Mouse (Mus musculus) megakaryocyte, embryonic 14.5 days (primary cell): ENCODE results near the gene Trim11.

Experiments
- FLI1 ChIP-seq: IDR thresholded peaks from 2 replicates; pipeline ENCODE4 v1.6.1; 2012; ENCODE audit warnings: low read length, inconsistent platforms, mixed read lengths
- GATA1 ChIP-seq: IDR thresholded peaks from 3 replicates; pipeline ENCODE4 v1.6.1; 2012; ENCODE audit warnings: mixed read lengths, low read length, inconsistent platforms, borderline replicate concordance

DNA sequence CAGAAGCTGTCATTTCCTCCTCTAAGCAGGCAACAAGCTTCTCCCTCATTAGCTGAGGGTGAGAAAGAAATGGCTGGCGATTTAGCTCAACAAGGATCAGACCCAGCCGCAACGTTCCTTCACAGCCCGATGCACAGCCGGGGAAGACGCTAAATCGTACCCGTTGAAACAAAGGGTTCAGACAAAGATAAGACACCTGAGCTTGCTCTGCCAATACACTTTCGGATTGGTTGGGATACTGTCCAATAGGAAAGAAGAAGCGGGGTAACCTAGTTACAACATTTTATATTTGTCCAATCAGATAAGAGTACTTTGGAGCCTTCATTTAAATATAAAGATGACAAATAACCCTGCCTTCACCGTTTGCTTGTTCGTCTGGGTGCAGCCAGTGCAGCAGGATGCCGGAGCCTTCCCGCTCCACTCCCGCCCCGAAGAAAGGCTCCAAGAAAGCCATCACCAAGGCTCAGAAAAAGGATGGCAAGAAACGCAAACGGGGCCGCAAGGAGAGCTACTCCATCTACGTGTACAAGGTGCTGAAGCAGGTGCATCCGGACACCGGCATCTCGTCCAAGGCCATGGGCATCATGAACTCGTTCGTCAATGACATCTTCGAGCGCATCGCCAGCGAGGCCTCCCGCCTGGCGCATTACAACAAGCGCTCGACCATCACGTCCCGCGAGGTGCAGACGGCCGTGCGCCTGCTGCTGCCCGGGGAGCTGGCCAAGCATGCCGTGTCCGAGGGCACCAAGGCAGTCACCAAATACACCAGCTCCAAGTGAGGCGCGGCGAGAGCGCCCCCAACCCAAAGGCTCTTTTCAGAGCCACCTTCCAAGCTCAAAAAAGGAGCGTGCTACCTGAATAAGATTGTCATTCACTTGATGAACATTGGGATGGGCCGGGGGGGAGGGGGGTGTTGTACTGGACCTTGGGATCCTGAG, 29.1 kb upstream of the Trim11 start, which contains the start of gene Hist3h2ba:
- TF ChIP-seq GATA1 (no peak), FLI1 (no peak)
